Comparison of ENCODE assay signal across 39 mouse cellular contexts in genomic region chr5:24369767-24370166, GRCm38 (mm10). TPM values are rescaled to one million over a fixed set of nuclear protein-coding genes. Genes with fewer than 3 reads are reported as not detected.
"Had no signal": no experiment of that assay in that cellular context is flagged by ENCODE, and none has a peak within 500 bp of the region (broad histone marks: within the 10 kb centered on the region; RNA-seq: fewer than 3 reads in every experiment).

No protein-coding gene starts in this region.

- H3K27ac ChIP-seq: left cerebral cortex, adult 2 months; limb, embryonic 10.5 days; limb, embryonic 12.5 days; limb, embryonic 13.5 days; limb, embryonic 15.5 days; liver, embryonic 12.5 days; liver, embryonic 13.5 days; liver, embryonic 14.5 days; liver, embryonic 15.5 days; lung, embryonic 15.5 days; macrophage; midbrain, embryonic 12.5 days; midbrain, embryonic 13.5 days; midbrain, embryonic 15.5 days had no signal

- DNase-seq: left cerebral cortex, postnatal 4 days; liver; liver, embryonic 13.5 days; liver, postnatal 0 days; lung, adult 18-20 months; lung, adult 2 months; lung, embryonic 14.5 days; lung, postnatal 10 days; lung, postnatal 14 days; lung, postnatal 36 days; lung, postnatal 4 days; midbrain, embryonic 14.5 days had no signal

- H3K36me3 ChIP-seq: limb, embryonic 10.5 days; limb, embryonic 12.5 days; limb, embryonic 13.5 days; limb, embryonic 15.5 days; liver, embryonic 12.5 days; liver, embryonic 13.5 days; liver, embryonic 15.5 days; lung, embryonic 15.5 days; midbrain, embryonic 12.5 days; midbrain, embryonic 13.5 days; midbrain, embryonic 15.5 days had no signal

- H3K9me3 ChIP-seq: limb, embryonic 10.5 days; limb, embryonic 12.5 days; limb, embryonic 13.5 days; limb, embryonic 15.5 days; liver, embryonic 12.5 days; liver, embryonic 13.5 days; liver, embryonic 15.5 days; lung, embryonic 15.5 days; megakaryocyte, embryonic 14.5 days; midbrain, embryonic 12.5 days; midbrain, embryonic 13.5 days; midbrain, embryonic 15.5 days had no signal

- H3K4me2 ChIP-seq: limb, embryonic 12.5 days; limb, embryonic 13.5 days; limb, embryonic 15.5 days; liver, embryonic 11.5 days; liver, embryonic 12.5 days; liver, embryonic 13.5 days; liver, embryonic 15.5 days; lung, embryonic 14.5 days; lung, embryonic 15.5 days; midbrain, embryonic 11.5 days; midbrain, embryonic 12.5 days; midbrain, embryonic 13.5 days; midbrain, embryonic 15.5 days had no signal

- H3K4me3 ChIP-seq: left cerebral cortex, adult 2 months; limb, embryonic 10.5 days; limb, embryonic 12.5 days; limb, embryonic 13.5 days; limb, embryonic 15.5 days; liver, embryonic 12.5 days; liver, embryonic 13.5 days; liver, embryonic 15.5 days; lung, embryonic 15.5 days; megakaryocyte, embryonic 14.5 days; midbrain, embryonic 12.5 days; midbrain, embryonic 13.5 days; midbrain, embryonic 15.5 days; myocyte had no signal

- H3K4me1 ChIP-seq: limb, embryonic 15.5 days; liver, embryonic 15.5 days; midbrain, embryonic 12.5 days; midbrain, embryonic 15.5 days had no signal

- ATAC-seq: liver, embryonic 12.5 days; liver, postnatal 0 days; lung, postnatal 0 days; midbrain, embryonic 13.5 days; midbrain, embryonic 15.5 days had no signal

- H3K27me3 ChIP-seq: limb, embryonic 13.5 days; limb, embryonic 15.5 days; lung, embryonic 15.5 days; midbrain, embryonic 12.5 days; midbrain, embryonic 13.5 days; midbrain, embryonic 15.5 days had no signal

- H3K9ac ChIP-seq: limb, embryonic 12.5 days; limb, embryonic 13.5 days; limb, embryonic 15.5 days; liver, embryonic 12.5 days; liver, embryonic 13.5 days; liver, embryonic 14.5 days; liver, embryonic 15.5 days; liver, postnatal 0 days; lung, embryonic 14.5 days; lung, embryonic 15.5 days; midbrain, embryonic 12.5 days; midbrain, embryonic 13.5 days; midbrain, embryonic 15.5 days had no signal

RNA-seq across cellular contexts. Expression of gene Nos3, which starts 5.2 kb away (rescaled TPM):
- total RNA-seq: megakaryocyte progenitor cell, adult 5-6 weeks; monocyte, adult 5-6 weeks had no signal
- polyA plus RNA-seq: macrophage had no signal

RNA-seq across cellular contexts. Expression of gene Kcnh2, which starts 18.4 kb away (rescaled TPM):
- total RNA-seq: liver, adult 2 months; megakaryocyte, adult 5-6 weeks; monocyte, adult 5-6 weeks had no signal
- polyA plus RNA-seq: liver, adult 2 months; macrophage had no signal

RNA-seq across cellular contexts. Expression of gene Atg9b, which starts 22.2 kb away (rescaled TPM):
- total RNA-seq: monocyte, adult 5-6 weeks had no signal

RNA-seq across cellular contexts. Expression of gene Asic3, which starts 43.4 kb away (rescaled TPM):
- total RNA-seq: left cerebral cortex, postnatal 14 days; left cerebral cortex, postnatal 36 days; left cerebral cortex, postnatal 4 days; liver, adult 2 months; megakaryocyte, adult 5-6 weeks; megakaryocyte-erythroid progenitor cell, adult 5-6 weeks; monocyte, adult 5-6 weeks had no signal
- polyA plus RNA-seq: liver, embryonic 11.5 days; liver, embryonic 12.5 days; liver, embryonic 13.5 days; liver, embryonic 14.5 days; liver, embryonic 15.5 days; liver, embryonic 16.5 days; liver, postnatal 0 days; lung, embryonic 14.5 days; lung, embryonic 16.5 days; macrophage; midbrain, embryonic 13.5 days; midbrain, embryonic 14.5 days had no signal
